Mouse (Mus musculus): ENCODE measurements around the gene Smarcc1. TPM values are rescaled to one million over a fixed set of nuclear protein-coding genes. Genes with fewer than 3 reads are reported as not detected.

Smarcc1 gene
- polyA plus RNA-seq (2014; fragmentation: Illumina TruSeq; extraction: RNeasy Lipid Tissue Mini Kit (QIAGEN cat#74804); ENCODE audit: low read depth, low replicate concordance): 42.6 TPM

DNA sequence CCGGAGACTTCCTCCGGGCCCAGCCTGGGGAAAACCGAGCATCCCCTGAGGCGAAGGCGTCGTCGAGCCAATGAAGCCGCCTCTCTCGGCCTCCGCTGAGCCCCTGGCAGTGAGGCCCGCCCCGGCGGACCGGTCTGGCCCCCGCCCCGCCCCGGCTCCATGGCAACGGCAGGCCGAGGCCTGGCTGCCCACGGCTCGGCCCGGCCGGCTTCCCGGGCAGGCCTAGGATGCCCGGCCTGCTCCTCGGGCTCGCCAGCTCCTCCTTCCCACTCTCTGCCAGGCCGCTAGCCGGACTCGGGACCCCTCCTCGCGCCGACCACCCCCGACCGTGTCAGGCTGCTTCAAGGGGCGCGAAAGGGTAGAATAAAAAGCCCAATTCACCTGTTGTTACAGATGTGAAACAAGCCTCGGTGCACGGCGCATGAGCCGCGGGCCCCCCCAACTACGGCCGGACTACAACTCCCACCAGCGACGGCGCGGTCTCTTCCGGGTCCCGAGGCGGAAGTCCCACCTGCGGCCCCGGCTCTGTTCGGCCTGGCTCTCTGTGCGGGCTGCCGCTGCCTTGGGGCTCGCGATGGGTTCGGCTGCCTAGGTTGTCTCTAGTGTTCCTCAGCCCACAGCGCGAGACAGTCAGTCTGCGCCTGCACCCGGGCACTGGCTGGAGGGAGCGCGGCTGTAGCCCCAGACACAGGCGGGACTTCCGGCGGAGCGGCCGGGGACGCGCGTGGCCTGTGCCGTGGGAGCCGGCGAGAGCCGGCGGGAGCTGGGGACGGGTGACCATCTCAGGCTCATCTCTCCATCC, at the start of gene Smarcc1:
Smarcc1 (plus strand) TSS at position 732 of the 802 bp plus-strand sequence.

GRCm38 (mm10) chr9:110117779-110118139, 251 bp downstream of the Smarcc1 start, which contains the start of gene Dhx30:
Gene Dhx30 (minus strand): TSS chr9:110117830.

DNA sequence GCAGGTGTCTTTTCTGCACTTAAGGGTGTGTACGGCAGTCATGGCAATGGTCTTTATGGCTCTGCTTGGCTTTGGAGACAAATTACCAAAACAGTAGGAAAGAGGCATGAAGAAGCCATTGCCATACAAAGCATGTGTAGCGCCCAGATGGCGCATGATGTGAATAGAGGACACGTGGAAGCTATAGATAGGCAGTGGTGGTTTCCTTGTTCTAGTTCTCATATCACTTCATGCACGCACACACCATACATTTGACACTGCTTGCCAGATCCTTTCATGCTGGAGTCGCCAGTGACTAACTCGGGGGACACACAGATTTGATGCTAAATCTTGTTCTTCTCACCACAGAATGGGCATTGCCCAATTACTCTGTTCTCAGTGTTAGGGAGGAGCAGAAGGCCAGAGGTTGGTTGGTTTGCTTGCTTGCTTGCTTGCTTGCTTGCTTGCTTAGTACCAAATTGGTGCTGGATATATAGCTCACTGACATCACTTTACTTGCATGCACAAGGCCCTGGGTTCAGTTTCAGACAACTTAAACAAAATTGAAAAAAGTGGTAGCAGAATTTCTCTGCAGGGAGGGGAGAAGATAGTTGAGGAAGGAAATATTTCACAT, 125.8 kb downstream of the Smarcc1 start, which contains the start of gene Cspg5:
Cspg5 (plus strand) TSS at position 563 of the 613 bp plus-strand sequence.

Other genes with a start within 250 kb of the Smarcc1 start
- gene Cdc25a, start 242.1 kb upstream of the Smarcc1 start, polyA plus RNA-seq (2014; fragmentation: Illumina TruSeq; extraction: RNeasy Lipid Tissue Mini Kit (QIAGEN cat#74804); ENCODE audit: low read depth, low replicate concordance): 35.0 TPM
- gene Map4, start 186.2 kb upstream of the Smarcc1 start, polyA plus RNA-seq (2014; fragmentation: Illumina TruSeq; extraction: RNeasy Lipid Tissue Mini Kit (QIAGEN cat#74804); ENCODE audit: low read depth, low replicate concordance): 47.9 TPM
- gene Dhx30, start 122 bp downstream of the Smarcc1 start, polyA plus RNA-seq (2014; fragmentation: Illumina TruSeq; extraction: RNeasy Lipid Tissue Mini Kit (QIAGEN cat#74804); ENCODE audit: low read depth, low replicate concordance): 24.7 TPM
- 0.54 TPM for gene Cspg5, start 126.1 kb downstream of the Smarcc1 start, polyA plus RNA-seq (2014; fragmentation: Illumina TruSeq; extraction: RNeasy Lipid Tissue Mini Kit (QIAGEN cat#74804); ENCODE audit: low read depth, low replicate concordance)
- 0.69 TPM for gene Elp6, start 187.5 kb downstream of the Smarcc1 start, polyA plus RNA-seq (2014; fragmentation: Illumina TruSeq; extraction: RNeasy Lipid Tissue Mini Kit (QIAGEN cat#74804); ENCODE audit: low read depth, low replicate concordance)
- gene Scap, start 215.6 kb downstream of the Smarcc1 start, polyA plus RNA-seq (2014; fragmentation: Illumina TruSeq; extraction: RNeasy Lipid Tissue Mini Kit (QIAGEN cat#74804); ENCODE audit: low read depth, low replicate concordance): 1.6 TPM

All from sigmoid colon, adult 10 weeks (tissue).